Mouse (Mus musculus) liver, embryonic 12.5 days (tissue): ENCODE measurements around the gene Col6a4. TPM values are rescaled to one million over a fixed set of nuclear protein-coding genes. Genes with fewer than 3 reads are reported as not detected.

ENCODE experiments used
- ATAC-seq: fragments of 200-750 bp; cut with Nextera tagmentation; 2 replicates; pipeline ENCODE4 v1.8.0; 2017; ENCODE audit warnings: moderate number of reproducible peaks, mild to moderate bottlenecking, moderate library complexity
- H3K27ac ChIP-seq: fragments of 300-500 bp; sonication (generic); 2 replicates; pipeline ENCODE4 v1.5.1; 2016; ENCODE audit warnings: mild to moderate bottlenecking
- H3K27me3 ChIP-seq: fragments of 300-500 bp; sonication (generic); replicated peaks from 2 replicates; pipeline ENCODE4 v1.6.1; 2016; ENCODE audit warnings: mild to moderate bottlenecking, moderate library complexity
- H3K36me3 ChIP-seq: fragments of 300-500 bp; sonication (generic); 2 replicates; pipeline ENCODE4 v1.6.1; 2016; ENCODE audit warnings: mild to moderate bottlenecking, moderate library complexity
- H3K4me1 ChIP-seq: fragments of 300-500 bp; sonication (generic); 2 replicates; pipeline ENCODE4 v1.6.1; 2016
- H3K4me2 ChIP-seq: fragments of 300-500 bp; sonication (generic); 2 replicates; pipeline ENCODE4 v1.6.1; 2016; ENCODE audit warnings: mild to moderate bottlenecking, moderate library complexity
- H3K4me3 ChIP-seq: fragments of 300-500 bp; sonication (generic); 2 replicates; pipeline ENCODE4 v1.5.1; 2016; ENCODE audit warnings: mild to moderate bottlenecking, moderate library complexity
- H3K9ac ChIP-seq: fragments of 300-500 bp; sonication (generic); 2 replicates; pipeline ENCODE4 v1.6.1; 2016; ENCODE audit warnings: mild to moderate bottlenecking, moderate library complexity
- H3K9me3 ChIP-seq: fragments of 300-500 bp; sonication (generic); replicated peaks from 2 replicates; pipeline ENCODE4 v1.6.1; 2016; ENCODE audit warnings: mild to moderate bottlenecking, moderate library complexity
- WGBS: fragments of 180-500 bp; shearing (Covaris S2); methylation state at CpG from one replicate; pipeline ENCODE4 v1.1.7; 2016; ENCODE audit not compliant: insufficient replicate concordance; 5-methylcytosine and 5-hydroxymethylcytosine counted together
- polyA plus RNA-seq: library from polyadenylated mRNA; unstranded; fragments of >200 nt; fragmentation: Nextera tagmentation; extraction: Ambion mirVana; gene quantifications from 2 replicates; pipeline ENCODE4 v1.2.1, GENCODE M21; 2016

Gene Col6a4
- polyA plus RNA-seq, 1 experiment from 2014 or later: 0.01 TPM

DNA sequence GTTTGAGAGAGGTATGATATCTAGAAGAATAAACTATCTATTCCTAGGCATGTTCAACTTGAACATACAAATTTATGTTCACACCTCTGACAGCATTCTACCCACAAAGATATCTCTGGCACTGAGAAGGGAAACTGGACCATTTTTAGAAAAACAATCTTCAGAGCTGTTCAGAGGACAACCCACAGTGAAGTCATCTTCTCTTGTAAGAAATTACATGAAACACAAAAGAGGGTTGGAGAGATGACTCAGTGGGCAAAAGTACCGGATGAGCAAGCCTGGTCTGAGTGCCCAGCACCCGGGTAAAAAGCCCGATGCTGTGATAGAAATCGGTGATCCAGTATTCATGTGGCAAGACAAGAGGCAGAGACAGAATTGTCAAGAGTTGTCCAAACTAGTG, 43.1 kb downstream of the Col6a4 start:
- no peak overlapping the region for H3K27ac ChIP-seq
- WGBS: 76% methylated on average over 4 of the region's 4 CpGs

GRCm38 (mm10) chr9:106043921-106044503, 52.6 kb downstream of the Col6a4 start:
- H3K4me1 ChIP-seq: no peaks in the 10 kb centered on the region
- H3K27me3 ChIP-seq: no peaks in the 10 kb centered on the region
- H3K4me2 ChIP-seq: no peak overlapping the region
- H3K9me3 ChIP-seq: no peaks in the 10 kb centered on the region
- no peak overlapping the region for H3K4me3 ChIP-seq
- no peak for ATAC-seq
- H3K36me3 ChIP-seq: no peaks in the 10 kb centered on the region
- WGBS: 66% methylated on average over 9 of the region's 9 CpGs
- H3K9ac ChIP-seq: no peak overlapping the region
- H3K27ac ChIP-seq: no peak overlapping the region

More for the DNA sequence above, 43.1 kb downstream of the Col6a4 start:
- Histone ChIP-seq H3K4me1 (no peaks in the 10 kb centered on the region), H3K36me3 (no peaks in the 10 kb centered on the region), H3K4me2 (no peak overlapping the region), H3K9ac (no peak overlapping the region), H3K9me3 (no peaks in the 10 kb centered on the region), H3K27me3 (no peaks in the 10 kb centered on the region), H3K4me3 (no peak overlapping the region)
- ATAC-seq: no peak

- Histone ChIP-seq H3K4me2 (no peak overlapping the region), H3K4me3 (no peak overlapping the region), H3K27me3 (no peaks in the 10 kb centered on the region), H3K27ac (no peak overlapping the region), H3K36me3 (no peaks in the 10 kb centered on the region), H3K4me1 (no peaks in the 10 kb centered on the region), H3K9ac (no peak overlapping the region), H3K9me3 (no peaks in the 10 kb centered on the region)
- no peak for ATAC-seq
- WGBS: 58% methylated on average over 8 of the region's 8 CpGs
Measured at GRCm38 (mm10) chr9:106039915-106040659, 56.5 kb downstream of the Col6a4 start.

- no peak for ATAC-seq
- Histone ChIP-seq H3K9ac (no peak overlapping the region), H3K27me3 (no peaks in the 10 kb centered on the region), H3K9me3 (no peaks in the 10 kb centered on the region), H3K4me2 (no peak overlapping the region), H3K36me3 (no peaks in the 10 kb centered on the region), H3K4me3 (no peak overlapping the region), H3K27ac (no peak overlapping the region), H3K4me1 (no peaks in the 10 kb centered on the region)
- WGBS: 33% methylated on average over 1 of the region's 1 CpGs
Measured at GRCm38 (mm10) chr9:106039276-106039675, 57.3 kb downstream of the Col6a4 start.

DNA sequence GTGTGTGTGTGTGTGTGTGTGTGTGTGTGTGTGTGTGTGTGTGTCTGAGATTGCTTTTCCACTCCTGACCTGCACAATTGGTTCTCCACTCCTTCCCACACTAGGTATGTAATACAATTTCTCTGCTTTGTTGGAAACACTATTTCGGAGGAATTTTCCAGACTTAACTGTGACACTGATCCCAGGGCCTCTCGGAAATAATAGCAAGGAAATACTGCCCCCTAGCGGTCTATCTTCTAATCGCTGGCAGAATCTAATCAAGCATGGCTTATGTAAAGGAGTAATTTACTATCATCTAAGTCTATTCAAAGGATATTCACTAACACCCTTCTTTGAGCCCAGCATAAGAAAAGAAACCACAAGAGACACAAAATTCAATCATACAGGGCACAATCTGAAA, 57.7 kb downstream of the Col6a4 start:
- Histone ChIP-seq H3K4me1 (no peaks in the 10 kb centered on the region), H3K4me3 (no peak overlapping the region), H3K36me3 (no peaks in the 10 kb centered on the region), H3K4me2 (no peak overlapping the region), H3K9me3 (no peaks in the 10 kb centered on the region), H3K9ac (no peak overlapping the region), H3K27ac (no peak overlapping the region), H3K27me3 (no peaks in the 10 kb centered on the region)
- WGBS: 12% methylated on average over 4 of the region's 4 CpGs
- no peak for ATAC-seq

- Histone ChIP-seq H3K4me1 (no peaks in the 10 kb centered on the region), H3K27me3 (no peaks in the 10 kb centered on the region), H3K9ac (no peak overlapping the region), H3K27ac (no peak overlapping the region), H3K36me3 (no peaks in the 10 kb centered on the region), H3K9me3 (no peaks in the 10 kb centered on the region), H3K4me3 (no peak overlapping the region), H3K4me2 (no peak overlapping the region)
- WGBS: 68% methylated on average over 3 of the region's 3 CpGs
- no peak for ATAC-seq
Measured at GRCm38 (mm10) chr9:106015666-106016065, 80.9 kb downstream of the Col6a4 start.

DNA sequence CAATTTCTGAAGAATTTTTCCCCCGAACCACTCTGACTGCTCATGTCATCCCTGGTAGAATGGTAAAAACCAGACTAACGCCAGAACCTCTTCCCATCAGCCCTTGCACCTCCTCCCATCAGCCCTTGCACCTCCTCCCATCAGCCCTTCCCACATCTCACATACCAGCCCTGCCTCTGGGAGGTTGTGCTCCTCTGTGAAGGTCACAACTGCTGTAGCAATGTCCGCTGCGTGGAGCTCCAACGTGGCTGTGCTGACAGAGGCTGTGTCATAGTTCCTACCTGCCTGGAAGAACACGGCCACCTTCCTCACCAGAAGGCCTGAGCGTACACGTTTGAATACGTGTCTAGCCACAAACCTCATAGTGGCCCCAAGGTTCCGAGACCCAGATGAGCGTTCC, 83.4 kb downstream of the Col6a4 start:
- no peak overlapping the region for H3K27ac ChIP-seq
- WGBS: 73% methylated on average over 11 of the region's 11 CpGs
- no peaks in the 10 kb centered on the region for H3K4me1 ChIP-seq
- no peak for ATAC-seq
- H3K4me2 ChIP-seq: no peak overlapping the region
- no peak overlapping the region for H3K4me3 ChIP-seq
- H3K9me3 ChIP-seq: no peaks in the 10 kb centered on the region
- no peak overlapping the region for H3K9ac ChIP-seq
- no peaks in the 10 kb centered on the region for H3K36me3 ChIP-seq
- H3K27me3 ChIP-seq: no peaks in the 10 kb centered on the region

- ATAC-seq: no peak
- no peaks in the 10 kb centered on the region for H3K4me1 ChIP-seq
- H3K4me2 ChIP-seq: no peak overlapping the region
- H3K27me3 ChIP-seq: 0 out of 2 replicates have a peak, but pooled peaks cover 4% of the 10 kb centered on the region
- 47% methylated on average over 11 of the region's 11 CpGs for WGBS
- H3K27ac ChIP-seq: no peak overlapping the region
- H3K36me3 ChIP-seq: no peaks in the 10 kb centered on the region
- H3K9ac ChIP-seq: no peak overlapping the region
- H3K4me3 ChIP-seq: no peak overlapping the region
- no peaks in the 10 kb centered on the region for H3K9me3 ChIP-seq
Measured at GRCm38 (mm10) chr9:105997955-105998354, 98.6 kb downstream of the Col6a4 start.

DNA sequence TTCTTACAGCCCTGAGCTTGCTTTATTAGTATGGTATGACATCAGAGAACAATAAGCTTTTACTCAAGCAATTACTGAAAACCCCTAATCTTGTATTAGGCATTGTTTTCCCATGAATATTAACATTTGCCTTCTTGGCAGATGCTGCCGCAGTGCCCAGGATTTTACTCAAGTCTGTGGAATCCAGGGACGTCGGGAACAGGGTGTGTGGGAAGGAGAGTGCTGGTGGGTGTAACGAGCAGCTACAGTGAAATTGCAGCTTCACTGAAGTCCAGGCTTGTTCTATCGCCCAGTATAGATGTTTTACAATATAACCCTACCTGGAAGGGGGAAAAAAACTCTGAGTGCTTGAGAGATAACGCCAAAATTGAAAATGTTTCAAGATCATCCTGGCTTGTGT, 104.2 kb downstream of the Col6a4 start:
- Histone ChIP-seq H3K36me3 (no peaks in the 10 kb centered on the region), H3K27ac (no peak overlapping the region), H3K4me1 (no peaks in the 10 kb centered on the region), H3K4me2 (no peak overlapping the region), H3K4me3 (no peak overlapping the region), H3K27me3 (no peaks in the 10 kb centered on the region), H3K9me3 (no peaks in the 10 kb centered on the region), H3K9ac (no peak overlapping the region)
- ATAC-seq: no peak
- WGBS: 67% methylated on average over 6 of the region's 6 CpGs

DNA sequence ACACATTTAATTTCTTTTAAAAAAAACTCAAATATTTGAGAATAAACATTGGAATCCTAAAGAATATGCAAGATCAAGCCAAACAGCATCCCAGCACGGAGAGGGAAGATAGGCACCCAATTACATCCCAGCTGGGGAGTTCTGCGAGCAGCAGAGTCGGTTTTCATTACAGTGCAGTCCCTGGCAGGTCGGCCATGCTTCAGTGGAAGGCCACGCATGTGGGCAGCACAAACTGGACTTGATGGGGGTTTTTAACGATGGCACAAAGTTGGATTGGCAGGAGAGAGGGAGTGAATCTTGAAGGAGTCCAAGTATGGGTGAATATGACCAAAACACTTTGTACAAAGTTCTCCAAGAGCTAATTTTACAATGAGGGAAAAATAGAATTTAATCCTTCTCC, 106.5 kb downstream of the Col6a4 start:
- H3K9me3 ChIP-seq: no peaks in the 10 kb centered on the region
- no peak overlapping the region for H3K27ac ChIP-seq
- 58% methylated on average over 6 of the region's 6 CpGs for WGBS
- H3K36me3 ChIP-seq: no peaks in the 10 kb centered on the region
- H3K4me1 ChIP-seq: no peaks in the 10 kb centered on the region
- H3K4me3 ChIP-seq: no peak overlapping the region
- no peak for ATAC-seq
- H3K27me3 ChIP-seq: no peaks in the 10 kb centered on the region
- no peak overlapping the region for H3K9ac ChIP-seq
- no peak overlapping the region for H3K4me2 ChIP-seq

DNA sequence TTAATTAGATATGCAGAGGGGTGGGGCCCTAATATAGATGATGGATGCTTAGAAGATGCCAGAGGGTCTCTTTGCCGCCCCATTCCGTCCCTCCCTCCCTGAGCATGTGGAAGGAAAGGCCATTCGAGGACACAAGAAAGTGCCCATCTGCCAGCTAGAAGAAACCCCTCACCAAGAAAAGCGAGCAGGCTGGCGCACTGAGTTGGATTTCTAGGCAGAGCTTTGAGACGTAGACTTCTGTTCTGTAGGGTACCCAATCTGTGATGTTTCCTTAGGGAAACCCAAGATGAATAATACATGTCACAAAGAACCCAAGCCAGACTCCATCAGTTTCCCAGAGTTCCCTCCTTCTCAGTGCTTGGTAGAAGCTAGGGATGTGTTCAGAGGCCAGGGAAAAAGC, 107.1 kb downstream of the Col6a4 start:
- H3K9me3 ChIP-seq: no peaks in the 10 kb centered on the region

GRCm38 (mm10) chr9:105988096-105988495, 108.5 kb downstream of the Col6a4 start:
- Histone ChIP-seq H3K4me1 (no peaks in the 10 kb centered on the region), H3K27me3 (no peaks in the 10 kb centered on the region), H3K9ac (no peak overlapping the region), H3K36me3 (no peaks in the 10 kb centered on the region), H3K4me2 (no peak overlapping the region), H3K27ac (no peak overlapping the region), H3K4me3 (no peak overlapping the region), H3K9me3 (no peaks in the 10 kb centered on the region)
- WGBS: 56% methylated on average over 8 of the region's 8 CpGs
- ATAC-seq: no peak

More for the DNA sequence above, 107.1 kb downstream of the Col6a4 start:
- H3K4me1 ChIP-seq: no peaks in the 10 kb centered on the region
- no peak overlapping the region for H3K4me2 ChIP-seq
- H3K4me3 ChIP-seq: no peak overlapping the region
- no peak overlapping the region for H3K27ac ChIP-seq
- no peak overlapping the region for H3K9ac ChIP-seq
- no peaks in the 10 kb centered on the region for H3K27me3 ChIP-seq
- H3K36me3 ChIP-seq: no peaks in the 10 kb centered on the region
- WGBS: 75% methylated on average over 6 of the region's 6 CpGs
- no peak for ATAC-seq
